14 mouse cellular contexts compared by ENCODE assay signal in the genomic region with DNA sequence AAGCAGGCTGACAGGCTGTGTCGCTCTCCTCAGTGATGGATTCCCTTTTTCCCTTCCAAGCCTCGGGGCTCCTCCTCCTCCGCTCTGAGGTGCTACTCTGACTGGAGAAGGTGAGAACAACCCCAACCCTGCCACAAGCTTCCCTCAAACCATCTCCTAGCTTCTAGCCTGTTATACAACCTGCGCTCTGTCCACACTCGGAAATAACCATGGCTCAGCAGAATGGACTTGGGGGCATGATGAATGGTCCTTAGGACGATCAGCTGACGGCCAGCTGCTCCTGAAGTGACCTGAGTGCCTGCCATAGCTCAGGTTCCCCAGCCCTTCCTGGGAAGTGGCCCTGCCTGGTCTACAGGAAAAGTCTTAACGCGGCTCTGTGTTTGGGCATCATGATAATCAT. TPM values are rescaled to one million over a fixed set of nuclear protein-coding genes. Genes with fewer than 3 reads are reported as not detected.
DNase-seq lines count a peak whose midpoint lies in the region; ATAC-seq and TF ChIP-seq lines count a peak whose summit lies in the region.
"Had no signal": no experiment of that assay in that cellular context is flagged by ENCODE, and none has a peak within 500 bp of the region (broad histone marks: within the 10 kb centered on the region; RNA-seq: fewer than 3 reads in every experiment).

No protein-coding gene starts in this region.

- H3K36me3 ChIP-seq in forebrain, embryonic 11.5 days (ENCODE audit: control insufficient read depth, insufficient read depth, low read length) = no peaks in the 10 kb centered on the region
- no peaks in the 10 kb centered on the region for H3K36me3 ChIP-seq in forebrain, embryonic 14.5 days (ENCODE audit: control insufficient read depth, insufficient read depth, low read length)
- no peaks in the 10 kb centered on the region for H3K36me3 ChIP-seq in heart, embryonic 13.5 days
- no peaks in the 10 kb centered on the region for H3K36me3 ChIP-seq in lung, embryonic 14.5 days (ENCODE audit: insufficient read depth)
- no peaks in the 10 kb centered on the region for H3K36me3 ChIP-seq in stomach, embryonic 15.5 days
- H3K36me3 ChIP-seq in midbrain, embryonic 10.5 days = no peaks in the 10 kb centered on the region
- H3K36me3 ChIP-seq: forebrain, embryonic 15.5 days; liver, embryonic 12.5 days; midbrain, embryonic 15.5 days had no signal

- no peak overlapping the region for H3K9ac ChIP-seq in forebrain, embryonic 11.5 days (ENCODE audit: low read length)
- H3K9ac ChIP-seq in forebrain, embryonic 14.5 days (ENCODE audit: low read length) = no peak overlapping the region
- H3K9ac ChIP-seq in heart, embryonic 13.5 days = peak overlapping the region; percentile 82
- H3K9ac ChIP-seq in lung, embryonic 14.5 days = no peak overlapping the region
- H3K9ac ChIP-seq in stomach, embryonic 15.5 days = no peak overlapping the region
- H3K9ac ChIP-seq: forebrain, embryonic 15.5 days; liver, embryonic 12.5 days had no signal

- no peak for TF ChIP-seq CTCF in lung, embryonic 14.5 days (IDR thresholded peaks at IDR 0.05; ENCODE audit: low read depth)

- 74% methylated on average over 9 of the region's 9 CpGs for WGBS in forebrain, embryonic 11.5 days
- WGBS in forebrain, embryonic 14.5 days = 84% methylated on average over 9 of the region's 9 CpGs
- WGBS in heart, embryonic 13.5 days = 37% methylated on average over 9 of the region's 9 CpGs
- WGBS in lung, embryonic 14.5 days = 53% methylated on average over 9 of the region's 9 CpGs
- 52% methylated on average over 9 of the region's 9 CpGs for WGBS in stomach, embryonic 15.5 days
- 74% methylated on average over 9 of the region's 9 CpGs for WGBS in midbrain, embryonic 10.5 days

- H3K27me3 ChIP-seq in forebrain, embryonic 11.5 days (ENCODE audit: control insufficient read depth, insufficient read depth, low read length) = no peaks in the 10 kb centered on the region
- H3K27me3 ChIP-seq in forebrain, embryonic 14.5 days (replicated peaks; ENCODE audit: control insufficient read depth, insufficient read depth, low read length) = 0 out of 2 replicates have a peak, but pooled peaks cover 2% of the 10 kb centered on the region
- peaks cover 4% of the 10 kb centered on the region; the same call in 1 of the 2 replicates for H3K27me3 ChIP-seq in heart, embryonic 13.5 days (replicated peaks)
- 0 out of 2 replicates have a peak, but pooled peaks cover 3% of the 10 kb centered on the region for H3K27me3 ChIP-seq in lung, embryonic 14.5 days (ENCODE audit: insufficient read depth, low read length)
- no peaks in the 10 kb centered on the region for H3K27me3 ChIP-seq in stomach, embryonic 15.5 days (replicated peaks)
- peaks cover 29% of the 10 kb centered on the region for H3K27me3 ChIP-seq in midbrain, embryonic 10.5 days (ENCODE audit: low read depth, poor library complexity, severe bottlenecking)
- H3K27me3 ChIP-seq: forebrain, embryonic 15.5 days; midbrain, embryonic 15.5 days; Patski had no signal

- no peak overlapping the region for H3K4me3 ChIP-seq in forebrain, embryonic 11.5 days (ENCODE audit: low read depth, low read length)
- no peak overlapping the region for H3K4me3 ChIP-seq in forebrain, embryonic 14.5 days (ENCODE audit: low read depth, low read length)
- H3K4me3 ChIP-seq in heart, embryonic 13.5 days = 0 out of 2 replicates have a peak overlapping the region, but pooled peaks have one; percentile 37
- H3K4me3 ChIP-seq in lung, embryonic 14.5 days (ENCODE audit: low read depth, low read length) = no peak overlapping the region
- no peak overlapping the region for H3K4me3 ChIP-seq in stomach, embryonic 15.5 days (replicated peaks)
- no peak overlapping the region for H3K4me3 ChIP-seq in midbrain, embryonic 10.5 days
- H3K4me3 ChIP-seq: forebrain, embryonic 15.5 days; liver, embryonic 12.5 days; midbrain, embryonic 15.5 days had no signal

- peak; percentile 49 for DNase-seq in forebrain, embryonic 11.5 days (ENCODE audit: low spot score)
- no peak for DNase-seq in forebrain, embryonic 14.5 days (ENCODE audit: low spot score)
- DNase-seq in heart, postnatal 25 days (ENCODE audit: low spot score) = no peak
- DNase-seq in lung, embryonic 14.5 days = no peak
- no peak for DNase-seq in lung, postnatal 36 days
- DNase-seq in midbrain, embryonic 10.5 days (ENCODE audit: low spot score) = no peak
- DNase-seq: layer of hippocampus, adult 9-11 months had no signal

- no peak overlapping the region for H3K4me2 ChIP-seq in forebrain, embryonic 11.5 days (ENCODE audit: low read depth, low read length, severe bottlenecking)
- H3K4me2 ChIP-seq in forebrain, embryonic 14.5 days (ENCODE audit: low read length) = no peak overlapping the region
- H3K4me2 ChIP-seq in heart, embryonic 13.5 days = peak overlapping the region; percentile 66
- no peak overlapping the region for H3K4me2 ChIP-seq in lung, embryonic 14.5 days
- H3K4me2 ChIP-seq in stomach, embryonic 15.5 days = no peak overlapping the region
- H3K4me2 ChIP-seq: midbrain, embryonic 15.5 days had no signal

- intact Hi-C loops in heart, postnatal 25 days (cut with DNase I) = loop anchor here (2.0 to 10.0 kb wide), 2 partner anchors 25 to 743 kb away; no protein-coding TSS in a partner anchor

- H3K4me1 ChIP-seq in forebrain, embryonic 11.5 days (replicated peaks; ENCODE audit: control insufficient read depth, insufficient read depth, low read length) = peaks cover 7% of the 10 kb centered on the region
- peaks cover 3% of the 10 kb centered on the region; the same call in 1 of the 2 replicates for H3K4me1 ChIP-seq in forebrain, embryonic 14.5 days (ENCODE audit: control insufficient read depth, insufficient read depth, low read length)
- H3K4me1 ChIP-seq in heart, embryonic 13.5 days = peaks cover 48% of the 10 kb centered on the region
- H3K4me1 ChIP-seq in lung, embryonic 14.5 days (ENCODE audit: insufficient read depth) = no peaks in the 10 kb centered on the region; the same call in 1 of the 2 replicates
- H3K4me1 ChIP-seq in stomach, embryonic 15.5 days = peaks cover 30% of the 10 kb centered on the region
- H3K4me1 ChIP-seq in midbrain, embryonic 10.5 days = peaks cover 28% of the 10 kb centered on the region

- H3K27ac ChIP-seq in forebrain, embryonic 11.5 days (ENCODE audit: low read depth, low read length) = no peak overlapping the region
- no peak overlapping the region for H3K27ac ChIP-seq in forebrain, embryonic 14.5 days (ENCODE audit: low read depth, low read length)
- H3K27ac ChIP-seq in heart, embryonic 13.5 days (replicated peaks) = peak overlapping the region; percentile 99
- peak overlapping the region; percentile 13; the same call in 1 of the 2 replicates for H3K27ac ChIP-seq in lung, embryonic 14.5 days (ENCODE audit: low read depth)
- H3K27ac ChIP-seq in stomach, embryonic 15.5 days = peak overlapping the region; percentile 70
- no peak overlapping the region for H3K27ac ChIP-seq in midbrain, embryonic 10.5 days (replicated peaks)
- H3K27ac ChIP-seq: forebrain, embryonic 15.5 days; liver, embryonic 12.5 days; midbrain, embryonic 15.5 days had no signal

- no peaks in the 10 kb centered on the region for H3K9me3 ChIP-seq in forebrain, embryonic 11.5 days (ENCODE audit: control insufficient read depth, low read length)
- H3K9me3 ChIP-seq in forebrain, embryonic 14.5 days (replicated peaks; ENCODE audit: control insufficient read depth, low read length) = no peaks in the 10 kb centered on the region
- H3K9me3 ChIP-seq in heart, embryonic 13.5 days = no peaks in the 10 kb centered on the region
- H3K9me3 ChIP-seq in lung, embryonic 14.5 days (ENCODE audit: low read depth, low read length) = no peaks in the 10 kb centered on the region
- H3K9me3 ChIP-seq in stomach, embryonic 15.5 days = no peaks in the 10 kb centered on the region
- no peaks in the 10 kb centered on the region for H3K9me3 ChIP-seq in midbrain, embryonic 10.5 days (replicated peaks)
- H3K9me3 ChIP-seq: forebrain, embryonic 15.5 days; liver, embryonic 12.5 days; midbrain, embryonic 15.5 days had no signal

- no peak for ATAC-seq in forebrain, embryonic 11.5 days (replicated peaks; ENCODE audit: low FRiP score)
- ATAC-seq in forebrain, embryonic 14.5 days = no peak
- ATAC-seq in heart, embryonic 13.5 days (ENCODE audit: extremely low read depth, insufficient number of reproducible peaks, low FRiP score, low TSS enrichment) = no peak
- ATAC-seq in lung, embryonic 14.5 days (ENCODE audit: insufficient read depth) = no peak
- no peak for ATAC-seq in stomach, embryonic 15.5 days (ENCODE audit: insufficient read depth, low FRiP score, low read depth)
- ATAC-seq: forebrain, embryonic 15.5 days; liver, embryonic 12.5 days; midbrain, embryonic 15.5 days; Patski had no signal

RNA-seq across cellular contexts. Expression of a gene that starts 12.2 kb away (rescaled TPM):
- 2.6 and 2.7 TPM in 2 replicates for polyA plus RNA-seq in forebrain, embryonic 11.5 days (2014; fragmentation: Nextera tagmentation; extraction: Ambion mirVana)
- 2.1 and 2.9 TPM in 2 replicates for polyA plus RNA-seq in forebrain, embryonic 14.5 days (2014; fragmentation: Nextera tagmentation; extraction: Ambion mirVana)
- 10.4 and 10.8 TPM in 2 replicates for polyA plus RNA-seq in heart, embryonic 13.5 days (2015; fragmentation: Nextera tagmentation; extraction: Ambion mirVana)
- total RNA-seq in heart, postnatal 25 days (2021) = 1 to 10 TPM; 5.5 to 6.3 TPM
- polyA plus RNA-seq in lung, embryonic 14.5 days (2014; fragmentation: Nextera tagmentation; extraction: Ambion mirVana) = 8.8 TPM in 2 replicates
- polyA plus RNA-seq in stomach, embryonic 15.5 days (2015; fragmentation: Nextera tagmentation; extraction: Ambion mirVana) = 10.6 and 11.2 TPM in 2 replicates
- 2.8 and 2.9 TPM in 2 replicates for polyA plus RNA-seq in midbrain, embryonic 10.5 days (2016; fragmentation: Nextera tagmentation; extraction: Ambion mirVana)

RNA-seq across cellular contexts. Expression of a gene that starts 17.9 kb away (rescaled TPM):
- polyA plus RNA-seq in forebrain, embryonic 11.5 days (2014; fragmentation: Nextera tagmentation; extraction: Ambion mirVana) = 4.6 and 5.6 TPM in 2 replicates
- polyA plus RNA-seq in forebrain, embryonic 14.5 days (2014; fragmentation: Nextera tagmentation; extraction: Ambion mirVana) = 0.93 and 1.0 TPM in 2 replicates
- 3.8 and 4.4 TPM in 2 replicates for polyA plus RNA-seq in heart, embryonic 13.5 days (2015; fragmentation: Nextera tagmentation; extraction: Ambion mirVana)
- total RNA-seq in heart, postnatal 25 days (2021) = 10 to 100 TPM in 1 of 2 experiments, 1 to 10 TPM in 1; 9.4 to 12.3 TPM
- 7.8 and 10.4 TPM in 2 replicates for polyA plus RNA-seq in lung, embryonic 14.5 days (2014; fragmentation: Nextera tagmentation; extraction: Ambion mirVana)
- polyA plus RNA-seq in stomach, embryonic 15.5 days (2015; fragmentation: Nextera tagmentation; extraction: Ambion mirVana) = 6.0 and 7.3 TPM in 2 replicates
- 3.2 and 4.2 TPM in 2 replicates for polyA plus RNA-seq in midbrain, embryonic 10.5 days (2016; fragmentation: Nextera tagmentation; extraction: Ambion mirVana)

RNA-seq across cellular contexts. Expression of a gene that starts 42.2 kb away (rescaled TPM):
- 62.1 and 65.7 TPM in 2 replicates for polyA plus RNA-seq in forebrain, embryonic 11.5 days (2014; fragmentation: Nextera tagmentation; extraction: Ambion mirVana)
- polyA plus RNA-seq in forebrain, embryonic 14.5 days (2014; fragmentation: Nextera tagmentation; extraction: Ambion mirVana) = 82.3 and 83.1 TPM in 2 replicates
- polyA plus RNA-seq in heart, embryonic 13.5 days (2015; fragmentation: Nextera tagmentation; extraction: Ambion mirVana) = 50.6 and 56.1 TPM in 2 replicates
- total RNA-seq in heart, postnatal 25 days (2021) = 10 to 100 TPM; 21.5 to 25.0 TPM
- 59.1 and 64.7 TPM in 2 replicates for polyA plus RNA-seq in lung, embryonic 14.5 days (2014; fragmentation: Nextera tagmentation; extraction: Ambion mirVana)
- polyA plus RNA-seq in stomach, embryonic 15.5 days (2015; fragmentation: Nextera tagmentation; extraction: Ambion mirVana) = 66.0 and 66.4 TPM in 2 replicates
- polyA plus RNA-seq in midbrain, embryonic 10.5 days (2016; fragmentation: Nextera tagmentation; extraction: Ambion mirVana) = 80.8 TPM in 2 replicates

RNA-seq across cellular contexts. Expression of a gene that starts 51.2 kb away (rescaled TPM):
- 0.21 and 0.71 TPM in 2 replicates for polyA plus RNA-seq in forebrain, embryonic 11.5 days (2014; fragmentation: Nextera tagmentation; extraction: Ambion mirVana)
- polyA plus RNA-seq in forebrain, embryonic 14.5 days (2014; fragmentation: Nextera tagmentation; extraction: Ambion mirVana) = 0.25 TPM in 2 replicates
- 2.4 and 3.0 TPM in 2 replicates for polyA plus RNA-seq in heart, embryonic 13.5 days (2015; fragmentation: Nextera tagmentation; extraction: Ambion mirVana)
- total RNA-seq in heart, postnatal 25 days (2021) = 1 to 10 TPM; 1.3 to 1.5 TPM
- 41.0 and 41.4 TPM in 2 replicates for polyA plus RNA-seq in lung, embryonic 14.5 days (2014; fragmentation: Nextera tagmentation; extraction: Ambion mirVana)
- 9.5 and 11.6 TPM in 2 replicates for polyA plus RNA-seq in stomach, embryonic 15.5 days (2015; fragmentation: Nextera tagmentation; extraction: Ambion mirVana)
- polyA plus RNA-seq in midbrain, embryonic 10.5 days (2016; fragmentation: Nextera tagmentation; extraction: Ambion mirVana) = 0.06 and 0.22 TPM in 2 replicates
- total RNA-seq: left cerebral cortex, postnatal 25 days had no signal
- polyA plus RNA-seq: Patski had no signal

Comparison
In these comparisons a context has a peak if more than half of its experiments do, and no peak if none do; other contexts are left out.
1. H3K27ac ChIP-seq: peak in heart, embryonic 13.5 days (single experiment), lung, embryonic 14.5 days (single experiment) and stomach, embryonic 15.5 days (single experiment); none in forebrain, embryonic 11.5 days (single experiment), forebrain, embryonic 14.5 days (single experiment) and midbrain, embryonic 10.5 days (single experiment).